Mouse (Mus musculus): ENCODE measurements around the gene Ephb2. TPM values are rescaled to one million over a fixed set of nuclear protein-coding genes. Genes with fewer than 3 reads are reported as not detected.

Gene Ephb2
- polyA plus RNA-seq, 2 experiments from 2014 or later = not detected

GRCm38 (mm10) chr4:136648922-136649479, 186.8 kb downstream of the Ephb2 start:
- no peak for ATAC-seq

DNA sequence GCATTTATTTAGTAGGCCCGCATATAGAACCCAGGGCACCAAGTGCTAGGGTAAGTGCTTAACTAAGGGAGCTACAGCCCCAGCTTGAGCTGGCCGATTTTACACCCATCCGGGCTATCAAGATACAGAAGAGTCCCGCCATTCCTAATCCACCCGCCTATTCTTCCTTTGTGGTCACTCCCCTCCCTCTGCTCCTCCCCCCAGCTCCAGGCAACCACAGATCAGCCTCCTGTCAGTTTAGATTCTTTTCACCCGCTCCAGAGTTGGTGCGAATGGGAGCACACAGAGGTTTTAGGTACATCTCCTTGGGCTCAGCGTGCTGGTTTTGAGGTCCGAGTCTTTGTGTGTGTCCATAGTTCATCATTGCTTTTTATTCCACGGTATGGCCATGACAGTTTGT, 196.9 kb downstream of the Ephb2 start:
- no peak for ATAC-seq

DNA sequence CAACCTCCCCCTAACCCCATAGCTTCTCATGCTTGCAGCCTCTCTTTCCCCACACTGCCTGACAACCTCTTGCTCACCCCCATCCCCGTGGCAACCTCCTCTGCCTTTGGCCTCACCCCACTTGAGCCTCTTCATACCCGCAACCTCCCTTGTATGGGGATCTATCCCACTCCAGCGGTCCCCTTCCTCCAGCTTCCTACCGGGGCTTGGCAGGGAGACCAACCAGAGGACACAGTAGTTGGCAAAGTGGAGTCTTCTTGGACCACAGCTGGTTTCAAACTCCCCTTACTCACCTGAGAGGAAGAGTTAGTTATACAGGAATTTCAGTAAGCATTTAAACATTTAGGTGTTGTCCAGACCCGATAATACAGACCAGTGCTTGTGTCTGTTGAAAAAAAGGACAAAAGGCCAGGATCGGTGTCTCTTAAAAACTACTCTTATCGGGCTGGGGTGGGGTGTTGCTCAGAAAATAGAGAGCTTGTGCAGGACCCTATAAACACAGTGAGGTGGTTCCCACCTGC, 197.5 kb downstream of the Ephb2 start:
- no peak for ATAC-seq

DNA sequence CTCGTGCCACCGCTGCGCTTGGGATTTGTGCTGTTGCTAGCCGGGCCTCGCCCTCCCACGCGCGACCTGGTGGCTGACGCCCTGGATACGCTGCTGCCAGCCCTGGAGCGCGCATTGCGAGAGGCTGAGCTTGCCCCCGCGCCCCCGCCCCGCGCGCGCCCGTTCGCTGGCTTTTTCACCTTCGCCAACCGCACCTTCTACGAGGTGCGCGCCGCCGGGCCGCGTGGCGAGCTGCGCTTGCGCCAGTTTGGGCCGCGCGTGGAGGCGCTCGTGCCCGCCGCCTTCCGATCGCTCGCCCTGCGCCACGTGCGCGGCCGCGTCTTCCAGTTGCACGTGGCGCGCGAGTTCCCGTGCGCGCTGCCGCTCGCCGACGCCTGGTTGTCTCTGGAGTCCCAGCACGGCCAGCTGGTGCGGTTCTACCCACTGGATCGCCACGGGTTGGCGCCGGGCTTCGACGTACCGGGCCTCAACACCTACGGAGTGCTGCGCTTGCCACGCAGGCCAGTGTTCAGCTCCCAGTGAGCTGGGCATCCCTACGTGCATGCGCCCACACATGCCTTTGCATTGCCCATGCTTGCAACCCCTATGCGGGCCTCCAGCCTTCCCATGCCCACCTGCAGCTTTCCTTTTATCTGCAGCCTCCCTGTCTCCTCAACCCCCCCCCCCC, 198.1 kb downstream of the Ephb2 start:
- ATAC-seq = no peak

- ATAC-seq = no peak
These were observed 198.7 kb downstream of the Ephb2 start for GRCm38 (mm10) chr4:136636983-136637562.

DNA sequence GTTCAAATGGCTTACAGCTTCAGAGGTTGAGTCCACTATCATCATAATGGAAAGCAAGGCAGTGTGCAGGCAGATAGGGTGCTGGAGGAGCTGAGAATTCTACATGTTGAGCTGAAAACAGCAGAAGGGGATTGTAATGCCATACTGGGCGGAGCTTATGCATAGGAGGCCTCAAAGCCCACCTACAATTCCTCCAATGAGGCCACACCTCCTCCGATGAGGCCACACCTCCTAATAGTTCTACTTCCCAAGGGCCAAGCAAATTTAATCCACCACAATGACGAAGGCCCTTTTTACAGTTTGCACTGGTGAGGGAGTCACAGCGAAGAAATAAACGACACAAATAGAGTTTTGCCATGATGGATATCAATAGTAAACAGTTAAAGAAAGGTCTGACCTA, 199.3 kb downstream of the Ephb2 start:
- ATAC-seq = no peak

GRCm38 (mm10) chr4:136635995-136636394, 199.8 kb downstream of the Ephb2 start:
- ATAC-seq = no peak

- ATAC-seq = no peak
These were observed 204.4 kb downstream of the Ephb2 start for GRCm38 (mm10) chr4:136631237-136631994.

DNA sequence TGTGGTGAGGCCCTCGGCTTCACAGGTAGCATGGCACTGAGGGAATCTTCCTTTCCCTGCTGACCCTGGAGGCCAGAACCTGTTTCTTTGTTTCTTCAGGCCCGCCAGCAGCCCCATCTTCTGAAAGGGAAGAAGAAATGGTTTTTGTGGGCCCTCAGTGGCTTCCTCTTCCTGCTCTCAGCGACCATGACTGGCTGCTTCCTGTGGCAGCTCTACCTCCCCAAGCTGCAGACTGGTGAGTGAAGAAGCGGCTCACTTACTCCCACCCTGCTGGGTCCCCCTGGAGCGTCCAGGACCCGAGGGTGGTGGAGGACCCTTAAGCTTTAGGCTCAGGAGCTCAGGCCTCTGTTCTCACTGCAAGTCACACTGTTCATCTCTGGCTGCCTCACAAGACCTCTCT, 209.2 kb downstream of the Ephb2 start:
- no peak for ATAC-seq

DNA sequence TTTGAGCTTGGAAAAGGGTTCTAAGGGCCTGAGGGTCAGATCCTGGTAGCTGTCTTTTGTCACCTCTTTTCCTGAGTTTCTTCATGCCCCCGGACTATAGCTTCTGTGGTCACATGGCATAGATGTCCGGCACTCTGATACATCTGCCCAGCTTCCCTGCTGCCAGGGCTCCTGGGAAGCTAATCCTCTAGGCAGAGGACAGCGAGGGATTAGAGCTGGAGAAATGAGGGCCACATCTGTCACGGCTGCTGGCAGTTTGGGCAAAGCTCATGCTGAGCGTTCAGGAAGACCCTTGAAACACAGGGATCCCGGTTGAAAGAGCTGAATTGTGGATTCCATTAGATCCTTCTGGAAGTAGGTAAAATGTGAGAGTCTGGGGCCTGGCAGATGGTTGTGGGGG, 213.4 kb downstream of the Ephb2 start, which contains the start of gene Lactbl1:
Gene Lactbl1 (plus strand): TSS at position 234 of the 400 bp plus-strand sequence.
- no peak for ATAC-seq

DNA sequence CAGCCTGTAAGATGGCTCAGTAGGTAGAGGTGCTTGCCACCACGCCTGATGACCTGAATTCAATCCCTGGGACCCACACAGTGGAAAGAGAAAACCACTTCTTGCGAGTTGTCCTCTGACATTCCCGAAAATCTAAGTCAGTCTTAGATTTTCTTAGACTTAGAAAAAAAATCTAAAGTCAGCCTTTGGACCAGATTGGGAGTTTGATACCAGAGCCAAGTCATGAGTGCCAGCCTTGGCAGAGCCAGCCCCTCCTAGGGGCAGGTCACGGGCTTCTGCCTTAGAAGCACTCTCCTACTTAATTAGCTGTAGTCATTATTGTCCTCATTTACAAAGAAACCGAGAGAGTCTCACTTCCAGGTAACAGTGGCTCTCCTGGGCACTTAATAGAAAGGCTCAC, 213.8 kb downstream of the Ephb2 start:
- ATAC-seq = no peak

- no peak for ATAC-seq
These were observed 214.5 kb downstream of the Ephb2 start for GRCm38 (mm10) chr4:136621336-136621735.

GRCm38 (mm10) chr4:136613657-136614056, 222.1 kb downstream of the Ephb2 start:
- no peak for ATAC-seq

DNA sequence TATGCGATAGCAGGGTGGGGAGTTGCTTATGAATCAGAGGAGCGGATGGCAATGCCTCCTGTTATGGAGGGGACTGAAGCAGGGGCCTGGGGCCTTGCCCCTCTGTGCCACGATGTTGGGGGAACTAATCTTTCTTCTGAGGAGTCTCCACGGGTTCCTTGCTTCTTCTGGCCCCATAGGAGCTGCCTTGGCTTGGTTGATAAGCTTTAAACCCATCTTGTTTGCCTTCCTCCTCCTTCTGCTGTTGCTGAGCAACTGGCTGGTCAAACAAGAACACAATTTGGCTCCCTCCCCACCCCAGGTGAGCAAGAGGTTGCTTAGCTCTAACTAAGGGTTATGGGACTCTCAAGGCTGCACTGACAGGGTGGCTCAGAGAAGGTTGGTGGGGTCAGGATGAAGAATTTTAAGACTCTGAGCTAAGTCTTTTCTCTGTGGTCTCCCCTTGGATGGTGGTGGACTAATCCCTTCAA, 225.4 kb downstream of the Ephb2 start, which contains the start of gene Tex46:
Gene Tex46 (plus strand): TSS at position 51 of the 470 bp plus-strand sequence.
- ATAC-seq = no peak

DNA sequence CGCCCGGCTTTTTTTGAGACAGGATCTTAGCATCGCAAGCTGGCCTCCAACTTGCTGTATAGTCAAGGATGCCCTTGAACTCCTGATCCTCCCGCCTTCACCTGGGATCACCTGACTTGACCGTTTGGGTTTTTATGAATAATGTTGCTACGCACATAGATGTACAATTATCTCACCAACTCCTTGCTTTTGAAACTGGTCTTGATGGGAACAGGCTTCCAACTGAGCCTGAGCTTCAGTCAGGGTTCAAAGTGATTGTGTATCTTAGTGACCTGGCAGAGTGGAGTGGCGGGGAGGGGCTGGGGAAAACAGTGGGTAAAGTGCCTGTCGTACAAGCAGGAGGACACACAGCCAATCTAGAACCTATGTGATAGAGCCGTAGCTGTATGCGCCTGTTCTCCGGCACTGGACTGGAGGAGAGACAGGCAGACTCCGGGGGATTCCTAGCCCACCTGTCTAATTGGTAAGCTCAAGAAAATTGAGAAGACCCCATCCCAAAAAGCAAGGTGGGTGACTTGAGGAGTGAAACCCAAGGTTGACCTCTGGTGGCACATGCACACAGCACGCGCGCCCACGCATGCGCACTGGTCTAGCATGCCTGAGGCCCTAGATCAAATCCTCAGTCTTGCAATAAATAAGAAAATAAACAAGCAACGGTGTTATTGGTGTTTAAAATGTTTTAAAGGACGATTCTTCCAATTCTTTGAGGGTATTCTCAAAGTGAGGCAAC, 229.9 kb downstream of the Ephb2 start:
- ATAC-seq = no peak

DNA sequence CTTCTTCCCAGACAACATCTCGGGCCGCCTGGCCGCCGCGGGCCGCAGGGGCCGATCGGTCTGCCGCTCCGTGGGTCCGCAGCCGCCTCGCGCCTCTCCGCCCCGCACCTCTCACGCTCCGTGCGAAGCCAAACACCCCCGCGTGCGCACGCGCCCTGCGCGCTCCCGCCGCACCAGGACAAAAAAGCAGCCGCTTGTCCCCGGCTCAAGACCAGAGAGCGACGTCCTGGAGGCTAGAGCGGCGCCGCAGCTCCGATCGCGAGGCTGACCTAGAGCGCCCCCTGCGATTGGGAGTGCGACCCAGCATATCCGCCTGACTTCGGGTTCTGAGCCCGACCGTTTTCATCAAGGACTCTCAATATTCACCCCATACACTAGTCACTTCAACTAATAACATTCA, 233.2 kb downstream of the Ephb2 start, which contains the start of gene Kdm1a:
Gene Kdm1a (minus strand): TSS at position 156 of the 400 bp plus-strand sequence.
- peak; percentile 82 for ATAC-seq

DNA sequence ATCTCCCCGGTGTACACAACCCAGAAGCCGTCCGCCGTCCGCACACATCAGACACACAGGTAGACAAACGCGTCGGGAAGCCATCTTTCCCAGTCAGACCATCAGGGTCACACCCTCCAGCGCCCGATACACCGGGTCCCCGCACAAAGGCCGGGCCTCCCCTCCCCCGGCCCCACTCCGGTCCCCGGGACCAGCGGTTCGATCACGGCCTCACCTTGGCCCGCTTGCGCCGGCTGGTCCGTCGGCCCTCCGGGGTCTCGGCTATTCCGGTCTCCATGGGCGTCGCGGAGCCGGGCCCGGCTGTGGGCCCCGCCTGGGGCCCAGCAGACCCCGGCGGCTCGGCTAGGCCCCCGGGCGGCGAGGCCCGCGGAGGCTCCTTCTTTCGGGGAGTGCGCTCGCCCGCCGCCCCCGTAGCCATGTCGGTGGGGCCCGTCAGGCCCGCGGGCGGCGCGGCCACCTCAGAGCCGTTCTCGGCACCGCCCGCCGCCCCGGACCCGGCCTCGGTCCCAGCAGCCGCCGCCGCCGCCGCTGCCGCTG, 233.7 kb downstream of the Ephb2 start:
- peak; percentile 40 for ATAC-seq

DNA sequence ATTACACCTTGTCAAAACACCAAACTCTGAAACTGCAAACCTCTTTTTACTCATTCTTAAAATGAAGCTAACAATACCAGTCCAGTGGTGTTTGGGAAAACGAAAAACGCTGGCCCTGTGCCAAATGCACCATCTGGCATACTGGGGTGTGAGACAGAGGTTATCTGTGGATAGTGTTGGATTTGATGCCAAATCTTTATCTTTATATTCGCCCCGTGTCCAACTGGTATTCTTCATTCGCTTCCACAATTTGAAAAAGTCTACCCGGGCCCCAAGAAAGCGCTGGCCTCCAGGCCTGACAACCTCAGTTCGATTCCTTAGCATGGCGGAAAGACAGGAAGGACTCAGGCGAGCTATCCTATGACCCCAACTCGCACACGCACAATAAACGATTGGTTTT, 234.3 kb downstream of the Ephb2 start:
- no peak for ATAC-seq

GRCm38 (mm10) chr4:136600536-136600935, 235.3 kb downstream of the Ephb2 start:
- ATAC-seq = no peak

DNA sequence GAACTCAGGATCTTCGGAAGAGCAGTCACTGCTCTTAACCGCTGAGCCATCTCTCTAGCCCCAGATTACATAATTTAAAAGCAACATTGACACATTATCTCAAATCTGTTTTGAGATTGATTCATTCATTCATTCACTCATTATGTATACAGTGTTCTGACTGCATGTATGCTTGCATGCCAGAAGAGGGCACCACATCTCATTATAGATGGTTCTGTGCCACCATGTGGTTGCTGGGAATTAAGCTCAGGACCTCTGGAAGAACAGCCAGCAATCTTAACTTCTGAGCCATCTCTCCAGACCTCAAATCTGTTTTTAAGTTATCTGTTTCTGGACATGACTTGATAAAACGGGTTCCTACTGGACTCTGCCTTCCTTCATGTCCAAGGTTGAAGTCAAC, 235.9 kb downstream of the Ephb2 start:
- no peak for ATAC-seq

GRCm38 (mm10) chr4:136598268-136598876, 237.4 kb downstream of the Ephb2 start:
- no peak for ATAC-seq
